Mouse (Mus musculus) liver, embryonic 16.5 days (tissue): ENCODE results near the gene Wfdc3. TPM values are rescaled to one million over a fixed set of nuclear protein-coding genes. Genes with fewer than 3 reads are reported as not detected.
A peak's percentile ranks its signal among the peaks of the same experiment; 100 is the strongest.

ENCODE experiments used
- ATAC-seq: fragments of 200-750 bp; cut with Nextera tagmentation; 2 replicates; pipeline ENCODE4 v1.8.0; 2017; ENCODE audit warnings: low read depth, mild to moderate bottlenecking, moderate number of reproducible peaks, moderate library complexity
- H3K27ac ChIP-seq: fragments of 300-500 bp; sonication (generic); 2 replicates; pipeline ENCODE4 v1.5.1; 2014; ENCODE audit warnings: mild to moderate bottlenecking, low read length
- H3K27me3 ChIP-seq: fragments of 300-500 bp; sonication (generic); 2 replicates; pipeline ENCODE4 v1.6.1; 2014; ENCODE audit warnings: low read depth, low read length, mixed read lengths; ENCODE audit not compliant: control insufficient read depth, insufficient read depth
- H3K36me3 ChIP-seq: fragments of 300-500 bp; sonication (generic); 2 replicates; pipeline ENCODE4 v1.6.1; 2014; ENCODE audit warnings: mild to moderate bottlenecking; ENCODE audit not compliant: control insufficient read depth, insufficient read depth
- H3K4me1 ChIP-seq: fragments of 300-500 bp; sonication (generic); 2 replicates; pipeline ENCODE4 v1.6.1; 2014; ENCODE audit warnings: low read depth, low read length, mixed read lengths; ENCODE audit not compliant: control insufficient read depth
- H3K4me2 ChIP-seq: fragments of 300-500 bp; sonication (generic); 2 replicates; pipeline ENCODE4 v1.6.1; 2014; ENCODE audit warnings: low read depth, low read length, mixed read lengths
- H3K4me3 ChIP-seq: fragments of 300-500 bp; sonication (generic); 2 replicates; pipeline ENCODE4 v1.5.1; 2014; ENCODE audit warnings: low read depth, mild to moderate bottlenecking, low read length
- H3K9ac ChIP-seq: fragments of 300-500 bp; sonication (generic); 2 replicates; pipeline ENCODE4 v1.6.1; 2014; ENCODE audit warnings: low read depth, low read length
- H3K9me3 ChIP-seq: fragments of 300-500 bp; sonication (generic); replicated peaks from 2 replicates; pipeline ENCODE4 v1.6.1; 2016; ENCODE audit warnings: low read length; ENCODE audit not compliant: control insufficient read depth
- WGBS: fragments of 180-500 bp; shearing (Covaris S2); extraction: QIAGEN DNeasy Blood & Tissue Kit; methylation state at CpG from one replicate; pipeline ENCODE4 v1.1.7; 2014; ENCODE audit not compliant: insufficient replicate concordance; 5-methylcytosine and 5-hydroxymethylcytosine counted together
- polyA plus RNA-seq: library from polyadenylated mRNA; unstranded; fragments of >200 nt; fragmentation: Nextera tagmentation; extraction: Ambion mirVana; gene quantifications from 2 replicates; pipeline ENCODE4 v1.2.1, GENCODE M21; 2015

The Wfdc3 gene
- polyA plus RNA-seq, 1 experiment from 2014 or later: 1.5 TPM

GRCm38 (mm10) chr2:164778015-164778287 lies 32.2 kb upstream of the Wfdc3 start:
- peaks cover 13% of the 10 kb centered on the region for H3K4me1 ChIP-seq
- no peak overlapping the region for H3K27ac ChIP-seq
- H3K4me3 ChIP-seq: no peak overlapping the region
- ATAC-seq: no peak
- H3K27me3 ChIP-seq: peaks cover 11% of the 10 kb centered on the region
- H3K9me3 ChIP-seq: no peaks in the 10 kb centered on the region
- H3K9ac ChIP-seq: no peak overlapping the region
- WGBS: 83% methylated on average over 11 of the region's 11 CpGs
- H3K4me2 ChIP-seq: no peak overlapping the region
- H3K36me3 ChIP-seq: peaks cover 3% of the 10 kb centered on the region

DNA sequence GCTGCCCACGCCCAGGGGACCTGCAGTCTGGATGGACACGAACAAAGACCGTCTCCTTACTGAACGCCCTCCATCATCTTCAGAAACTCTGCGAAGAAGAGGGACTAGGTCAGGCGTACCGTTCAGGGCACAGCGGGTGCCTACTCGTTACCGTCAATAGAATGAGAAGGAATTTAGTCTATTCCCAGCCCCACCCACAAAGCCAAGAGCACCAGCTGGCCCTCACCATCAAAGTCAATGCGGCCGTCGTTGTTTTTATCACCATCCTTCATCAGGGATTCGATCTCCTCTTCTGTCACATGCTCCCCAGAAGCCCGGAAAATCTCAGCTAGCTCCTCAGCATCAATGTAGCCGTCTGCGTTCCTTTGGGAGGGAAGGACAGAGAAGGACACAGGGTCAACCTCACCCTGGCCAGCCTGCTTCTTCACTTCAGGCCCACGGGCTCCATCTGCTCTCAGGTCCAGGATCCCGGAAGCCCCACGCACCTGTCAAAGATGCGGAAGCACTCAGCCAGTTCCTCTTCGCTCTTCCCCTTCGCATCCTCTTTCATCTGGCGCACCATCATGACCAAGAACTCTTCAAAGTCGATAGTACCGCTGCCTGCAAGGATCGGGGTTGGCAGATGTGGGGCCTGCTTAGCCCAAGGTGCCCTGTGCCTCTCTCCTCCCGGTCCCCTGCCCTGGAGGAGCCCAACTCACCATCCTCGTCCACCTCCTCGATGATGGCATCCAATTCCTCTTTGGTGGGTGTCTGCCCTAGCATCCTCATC lies 31.7 kb upstream of the Wfdc3 start:
- no peak overlapping the region for H3K27ac ChIP-seq
- peaks cover 17% of the 10 kb centered on the region for H3K4me1 ChIP-seq
- WGBS: 77% methylated on average over 30 of the region's 30 CpGs
- H3K4me3 ChIP-seq: no peak overlapping the region
- no peak for ATAC-seq
- no peak overlapping the region for H3K4me2 ChIP-seq
- H3K9ac ChIP-seq: no peak overlapping the region
- peaks cover 8% of the 10 kb centered on the region for H3K36me3 ChIP-seq
- peaks cover 11% of the 10 kb centered on the region for H3K27me3 ChIP-seq
- H3K9me3 ChIP-seq: no peaks in the 10 kb centered on the region

DNA sequence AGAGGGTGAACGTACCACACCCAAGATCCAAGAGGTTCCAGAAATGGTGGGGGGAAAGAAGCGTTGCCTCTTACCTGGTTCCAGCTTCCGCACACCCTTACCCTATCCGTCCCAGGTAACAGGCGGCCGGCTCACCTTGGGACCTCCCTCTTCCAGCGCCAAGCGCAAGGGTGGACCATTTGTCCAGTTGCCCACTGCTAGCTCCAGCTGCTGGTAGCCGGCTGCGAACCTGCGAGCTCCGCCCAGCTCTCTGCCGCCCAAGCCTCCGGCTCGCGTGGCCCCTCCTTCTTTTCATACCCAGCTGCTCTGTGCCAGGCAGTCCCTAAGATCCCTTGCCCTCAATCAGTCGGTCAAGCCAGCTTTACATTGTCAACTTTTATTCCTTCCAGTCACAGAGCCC lies 31.1 kb upstream of the Wfdc3 start:
- H3K27me3 ChIP-seq: peaks cover 11% of the 10 kb centered on the region
- no peak overlapping the region for H3K9ac ChIP-seq
- no peak overlapping the region for H3K4me3 ChIP-seq
- peaks cover 14% of the 10 kb centered on the region for H3K36me3 ChIP-seq
- H3K27ac ChIP-seq: no peak overlapping the region
- H3K4me1 ChIP-seq: peaks cover 23% of the 10 kb centered on the region
- no peak overlapping the region for H3K4me2 ChIP-seq
- no peak for ATAC-seq
- no peaks in the 10 kb centered on the region for H3K9me3 ChIP-seq
- 63% methylated on average over 17 of the region's 17 CpGs for WGBS

DNA sequence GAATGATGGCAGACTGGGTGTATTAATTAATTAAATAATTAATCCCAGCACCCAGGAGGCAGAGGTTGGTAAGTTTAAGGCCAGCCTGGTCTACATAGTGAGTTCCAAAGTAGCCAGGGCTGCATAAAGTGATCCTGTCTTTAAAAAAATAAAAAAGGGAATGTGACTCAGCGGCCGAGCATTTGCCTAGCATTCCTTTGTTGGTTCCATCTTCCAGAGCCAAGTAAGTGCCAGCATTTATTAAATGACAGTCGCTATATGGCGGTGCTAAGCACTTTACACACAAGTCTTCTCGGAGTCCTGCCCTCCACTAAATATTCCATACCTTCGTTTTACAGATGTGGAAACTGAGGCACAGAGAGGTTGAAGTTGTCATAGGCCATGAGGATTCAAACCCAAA lies 30.4 kb upstream of the Wfdc3 start:
- H3K4me2 ChIP-seq: no peak overlapping the region
- WGBS: 76% methylated on average over 6 of the region's 6 CpGs
- H3K27me3 ChIP-seq: peaks cover 11% of the 10 kb centered on the region

GRCm38 (mm10) chr2:164773989-164774364 lies 28.2 kb upstream of the Wfdc3 start:
- WGBS: 22% methylated on average over 5 of the region's 5 CpGs
- peak; percentile 42 for ATAC-seq
- Histone ChIP-seq H3K36me3 (peaks cover 27% of the 10 kb centered on the region), H3K27me3 (peaks cover 7% of the 10 kb centered on the region; the same call in 1 of the 2 replicates), H3K4me2 (peak overlapping the region; percentile 80), H3K4me3 (peak overlapping the region; percentile 69), H3K9ac (peak overlapping the region; percentile 45), H3K9me3 (no peaks in the 10 kb centered on the region), H3K4me1 (peaks cover 35% of the 10 kb centered on the region), H3K27ac (peak overlapping the region; percentile 94)

More for the DNA sequence above, 30.4 kb upstream of the Wfdc3 start:
- H3K36me3 ChIP-seq: peaks cover 21% of the 10 kb centered on the region
- no peak overlapping the region for H3K27ac ChIP-seq
- H3K9ac ChIP-seq: no peak overlapping the region
- no peaks in the 10 kb centered on the region for H3K9me3 ChIP-seq
- no peak overlapping the region for H3K4me3 ChIP-seq
- no peak for ATAC-seq
- H3K4me1 ChIP-seq: peaks cover 30% of the 10 kb centered on the region

GRCm38 (mm10) chr2:164773229-164773988 lies 27.7 kb upstream of the Wfdc3 start:
- Histone ChIP-seq H3K4me1 (peaks cover 37% of the 10 kb centered on the region), H3K4me2 (peak overlapping the region; percentile 80), H3K9ac (peak overlapping the region; percentile 40), H3K4me3 (peak overlapping the region; percentile 69), H3K9me3 (no peaks in the 10 kb centered on the region), H3K36me3 (peaks cover 29% of the 10 kb centered on the region), H3K27ac (peak overlapping the region; percentile 94), H3K27me3 (peaks cover 7% of the 10 kb centered on the region; the same call in 1 of the 2 replicates)
- WGBS: 60% methylated on average over 14 of the region's 14 CpGs
- ATAC-seq: no peak

- H3K27ac ChIP-seq: peak overlapping the region; percentile 79
- peak overlapping the region; percentile 78 for H3K9ac ChIP-seq
These were observed 25.4 kb upstream of the Wfdc3 start for GRCm38 (mm10) chr2:164771123-164771522.

GRCm38 (mm10) chr2:164770279-164770678 lies 24.5 kb upstream of the Wfdc3 start:
- H3K27me3 ChIP-seq: no peaks in the 10 kb centered on the region
- peaks cover 59% of the 10 kb centered on the region for H3K36me3 ChIP-seq
- no peaks in the 10 kb centered on the region for H3K9me3 ChIP-seq
- WGBS: 2% methylated on average over 15 of the region's 15 CpGs
- peak overlapping the region; percentile 78 for H3K9ac ChIP-seq
- H3K4me1 ChIP-seq: peaks cover 41% of the 10 kb centered on the region
- ATAC-seq: no peak
- peak overlapping the region; percentile 80 for H3K4me2 ChIP-seq
- H3K4me3 ChIP-seq: peak overlapping the region; percentile 69
- H3K27ac ChIP-seq: peak overlapping the region; percentile 79

More at GRCm38 (mm10) chr2:164771123-164771522, 25.4 kb upstream of the Wfdc3 start:
- no peak for ATAC-seq
- H3K9me3 ChIP-seq: no peaks in the 10 kb centered on the region
- 53% methylated on average over 8 of the region's 8 CpGs for WGBS
- no peaks in the 10 kb centered on the region for H3K27me3 ChIP-seq
- H3K36me3 ChIP-seq: peaks cover 50% of the 10 kb centered on the region
- H3K4me3 ChIP-seq: peak overlapping the region; percentile 69
- peaks cover 41% of the 10 kb centered on the region for H3K4me1 ChIP-seq
- H3K4me2 ChIP-seq: peak overlapping the region; percentile 80
